Mouse (Mus musculus) hindbrain, embryonic 11.5 days (tissue): ENCODE measurements around the gene Grwd1. TPM values are rescaled to one million over a fixed set of nuclear protein-coding genes. Genes with fewer than 3 reads are reported as not detected.
A peak's percentile ranks its signal among the peaks of the same experiment; 100 is the strongest.

Source experiments
- ATAC-seq: fragments of 200-750 bp; cut with Nextera tagmentation; 2 replicates; pipeline ENCODE4 v1.8.0; 2017; ENCODE audit warnings: mild to moderate bottlenecking, moderate TSS enrichment, moderate library complexity; ENCODE audit not compliant: low FRiP score
- DNase-seq: peaks from one replicate; pipeline ENCODE4 v3.0.0-alpha.2; 2015; ENCODE audit warnings: low spot score
- H3K27ac ChIP-seq: fragments of 300-500 bp; sonication (generic); 2 replicates; pipeline ENCODE4 v1.5.1; 2014; ENCODE audit warnings: mild to moderate bottlenecking, low read depth, low read length
- H3K27me3 ChIP-seq: fragments of 300-500 bp; sonication (generic); 2 replicates; pipeline ENCODE4 v1.6.1; 2014; ENCODE audit warnings: mild to moderate bottlenecking, low read length, moderate library complexity, mixed read lengths; ENCODE audit not compliant: control insufficient read depth, insufficient read depth
- H3K36me3 ChIP-seq: fragments of 300-500 bp; sonication (generic); 2 replicates; pipeline ENCODE4 v1.6.1; 2014; ENCODE audit warnings: mild to moderate bottlenecking, low read length, moderate library complexity, mixed read lengths; ENCODE audit not compliant: control insufficient read depth, insufficient read depth
- H3K4me1 ChIP-seq: fragments of 300-500 bp; sonication (generic); replicated peaks from 2 replicates; pipeline ENCODE4 v1.6.1; 2014; ENCODE audit warnings: low read length, mixed read lengths; ENCODE audit not compliant: control insufficient read depth, insufficient read depth
- H3K4me2 ChIP-seq: fragments of 300-500 bp; sonication (generic); replicated peaks from 2 replicates; pipeline ENCODE4 v1.6.1; 2014; ENCODE audit warnings: mild to moderate bottlenecking, low read depth, low read length
- H3K4me3 ChIP-seq: fragments of 300-500 bp; sonication (generic); 2 replicates; pipeline ENCODE4 v1.5.1; 2014; ENCODE audit warnings: low read depth, low read length
- H3K9ac ChIP-seq: fragments of 300-500 bp; sonication (generic); 2 replicates; pipeline ENCODE4 v1.6.1; 2014; ENCODE audit warnings: low read depth, low read length
- H3K9me3 ChIP-seq: fragments of 300-500 bp; sonication (generic); 2 replicates; pipeline ENCODE4 v1.6.1; 2016; ENCODE audit warnings: low read length; ENCODE audit not compliant: control insufficient read depth
- WGBS: fragments of 180-500 bp; shearing (Covaris S2); extraction: QIAGEN DNeasy Blood & Tissue Kit; methylation state at CpG from one replicate; pipeline ENCODE4 v1.1.7; 2014; 5-methylcytosine and 5-hydroxymethylcytosine counted together
- polyA plus RNA-seq: library from polyadenylated mRNA; unstranded; fragments of >200 nt; fragmentation: Nextera tagmentation; extraction: Ambion mirVana; gene quantifications from 2 replicates; pipeline ENCODE4 v1.2.1, GENCODE M21; 2014

The Grwd1 gene
- polyA plus RNA-seq, 1 experiment from 2014 or later: 56.7 TPM

GRCm38 (mm10) chr7:45797661-45798510 is 32.9 kb downstream of the Grwd1 start:
- Histone ChIP-seq H3K4me1 (peaks cover 9% of the 10 kb centered on the region), H3K4me3 (peak overlapping the region; percentile 33), H3K27me3 (peaks cover 29% of the 10 kb centered on the region), H3K9me3 (no peaks in the 10 kb centered on the region), H3K4me2 (peak overlapping the region; percentile 63), H3K36me3 (0 out of 2 replicates have a peak, but pooled peaks cover 5% of the 10 kb centered on the region), H3K27ac (no peak overlapping the region), H3K9ac (peak overlapping the region; percentile 50)
- no peak for DNase-seq
- 2% methylated on average over 46 of the region's 60 CpGs for WGBS
- ATAC-seq: no peak

- Histone ChIP-seq H3K4me2 (0 out of 2 replicates have a peak overlapping the region, but pooled peaks have one; percentile 63), H3K36me3 (0 out of 2 replicates have a peak, but pooled peaks cover 5% of the 10 kb centered on the region), H3K27me3 (peaks cover 29% of the 10 kb centered on the region), H3K4me1 (peaks cover 9% of the 10 kb centered on the region), H3K9ac (no peak overlapping the region), H3K4me3 (no peak overlapping the region), H3K27ac (no peak overlapping the region), H3K9me3 (no peaks in the 10 kb centered on the region)
- 40% methylated on average over 6 of the region's 6 CpGs for WGBS
- ATAC-seq (no peak), DNase-seq (no peak)
Measured at GRCm38 (mm10) chr7:45796950-45797349, 33.8 kb downstream of the Grwd1 start.

GRCm38 (mm10) chr7:45794971-45795370 is 35.8 kb downstream of the Grwd1 start:
- DNase-seq (no peak), ATAC-seq (no peak)
- H3K9me3 ChIP-seq: no peaks in the 10 kb centered on the region
- H3K4me1 ChIP-seq: peaks cover 9% of the 10 kb centered on the region
- 93% methylated on average over 24 of the region's 29 CpGs for WGBS
- no peak overlapping the region for H3K9ac ChIP-seq
- H3K27ac ChIP-seq: no peak overlapping the region
- no peak overlapping the region for H3K4me3 ChIP-seq
- peaks cover 27% of the 10 kb centered on the region for H3K27me3 ChIP-seq
- peaks cover 7% of the 10 kb centered on the region; the same call in 1 of the 2 replicates for H3K36me3 ChIP-seq
- no peak overlapping the region for H3K4me2 ChIP-seq

GRCm38 (mm10) chr7:45793969-45794585 is 36.7 kb downstream of the Grwd1 start:
- Histone ChIP-seq H3K27me3 (peaks cover 25% of the 10 kb centered on the region), H3K4me1 (peaks cover 9% of the 10 kb centered on the region), H3K9ac (no peak overlapping the region), H3K4me3 (no peak overlapping the region), H3K36me3 (peaks cover 16% of the 10 kb centered on the region), H3K9me3 (no peaks in the 10 kb centered on the region), H3K27ac (no peak overlapping the region), H3K4me2 (no peak overlapping the region)
- WGBS: 92% methylated on average over 28 of the region's 44 CpGs
- DNase-seq (no peak), ATAC-seq (no peak)

- Histone ChIP-seq H3K4me2 (no peak overlapping the region), H3K4me3 (no peak overlapping the region), H3K9me3 (no peaks in the 10 kb centered on the region), H3K4me1 (peaks cover 4% of the 10 kb centered on the region), H3K27me3 (peaks cover 19% of the 10 kb centered on the region), H3K9ac (no peak overlapping the region), H3K27ac (no peak overlapping the region), H3K36me3 (peaks cover 16% of the 10 kb centered on the region)
- no peak for ATAC-seq
- no peak for DNase-seq
- 83% methylated on average over 20 of the region's 24 CpGs for WGBS
Measured at GRCm38 (mm10) chr7:45793240-45793639, 37.5 kb downstream of the Grwd1 start.

GRCm38 (mm10) chr7:45791756-45792490 is 38.8 kb downstream of the Grwd1 start:
- Histone ChIP-seq H3K36me3 (peaks cover 16% of the 10 kb centered on the region), H3K9ac (no peak overlapping the region), H3K4me2 (no peak overlapping the region), H3K4me1 (no peaks in the 10 kb centered on the region), H3K4me3 (no peak overlapping the region), H3K9me3 (no peaks in the 10 kb centered on the region), H3K27ac (no peak overlapping the region), H3K27me3 (peaks cover 6% of the 10 kb centered on the region)
- 73% methylated on average over 17 of the region's 17 CpGs for WGBS
- ATAC-seq: no peak
- DNase-seq: no peak

- H3K27ac ChIP-seq: no peak overlapping the region
- no peak overlapping the region for H3K4me2 ChIP-seq
- H3K9me3 ChIP-seq: no peaks in the 10 kb centered on the region
- 0 out of 2 replicates have a peak, but pooled peaks cover 3% of the 10 kb centered on the region for H3K4me1 ChIP-seq
- H3K27me3 ChIP-seq: peaks cover 2% of the 10 kb centered on the region
- WGBS: 89% methylated on average over 6 of the region's 6 CpGs
- DNase-seq (no peak), ATAC-seq (no peak)
- H3K9ac ChIP-seq: no peak overlapping the region
- H3K4me3 ChIP-seq: no peak overlapping the region
- peaks cover 13% of the 10 kb centered on the region for H3K36me3 ChIP-seq
Measured at GRCm38 (mm10) chr7:45790721-45791120, 40.0 kb downstream of the Grwd1 start.

- Histone ChIP-seq H3K36me3 (peaks cover 11% of the 10 kb centered on the region), H3K9ac (no peak overlapping the region), H3K27me3 (no peaks in the 10 kb centered on the region), H3K27ac (no peak overlapping the region), H3K4me2 (no peak overlapping the region; the same call in 1 of the 2 replicates), H3K4me1 (peaks cover 6% of the 10 kb centered on the region; the same call in 1 of the 2 replicates), H3K9me3 (no peaks in the 10 kb centered on the region), H3K4me3 (no peak overlapping the region; the same call in 1 of the 2 replicates)
- 85% methylated on average over 22 of the region's 22 CpGs for WGBS
- no peak for DNase-seq
- no peak for ATAC-seq
Measured at GRCm38 (mm10) chr7:45787642-45788041, 43.1 kb downstream of the Grwd1 start.
